Mouse (Mus musculus) urinary bladder, adult 2 months (tissue): ENCODE measurements around the gene Tpm4. TPM values are rescaled to one million over a fixed set of nuclear protein-coding genes. Genes with fewer than 3 reads are reported as not detected.
A peak's percentile ranks its signal among the peaks of the same experiment; 100 is the strongest.
"Not testable (repeated sequence)": the region's sequence is repeated elsewhere in the genome, so short reads cannot be mapped to it uniquely, and the experiment has no call there.

Experiments used
- DNase-seq: peaks from one replicate; pipeline ENCODE4 v3.0.0; 2022; ENCODE audit warnings: low spot score
- polyA plus RNA-seq: library from polyadenylated mRNA; depleted of rRNA; stranded (reverse); fragments of >200 nt; gene quantifications from 2 replicates; pipeline ENCODE4 v1.2.3, GENCODE M21; 2012; rRNA removed

The Tpm4 gene
- 200 and 234 TPM in 2 replicates for polyA plus RNA-seq

DNA sequence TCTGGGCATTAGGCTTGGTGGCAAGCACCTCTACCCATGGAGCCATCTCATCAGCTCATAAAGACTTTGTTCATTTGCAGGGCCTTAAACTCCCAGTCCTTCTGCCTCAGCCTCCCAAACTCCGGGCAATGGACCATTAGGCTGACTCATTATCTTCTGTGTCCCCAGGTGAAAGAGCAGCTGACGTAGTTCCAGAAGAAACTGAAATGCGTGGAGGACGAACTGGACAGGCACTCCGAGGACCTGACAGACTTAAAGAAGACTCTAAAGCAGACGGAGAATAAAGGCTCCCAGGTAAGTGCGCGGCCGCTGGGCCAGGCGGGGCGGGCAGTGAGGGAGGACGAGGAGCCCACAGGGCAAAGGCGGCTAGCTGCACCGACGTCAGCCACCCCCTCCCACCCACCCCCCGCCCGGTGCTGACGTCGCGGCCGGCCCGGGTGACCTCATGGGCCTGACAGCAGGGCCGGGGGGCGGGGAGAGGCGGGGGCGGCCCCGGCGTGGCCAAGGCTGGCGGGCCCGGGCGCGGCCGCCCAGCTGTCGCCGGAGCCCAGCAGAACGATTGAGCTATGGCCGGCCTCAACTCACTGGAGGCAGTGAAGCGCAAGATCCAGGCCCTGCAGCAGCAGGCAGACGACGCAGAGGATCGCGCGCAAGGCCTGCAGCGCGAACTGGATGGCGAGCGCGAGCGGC, at the start of gene Tpm4:
Tpm4 (plus strand) TSS at position 220 of the 690 bp plus-strand sequence.
- DNase-seq, result peak; percentile 66

DNA sequence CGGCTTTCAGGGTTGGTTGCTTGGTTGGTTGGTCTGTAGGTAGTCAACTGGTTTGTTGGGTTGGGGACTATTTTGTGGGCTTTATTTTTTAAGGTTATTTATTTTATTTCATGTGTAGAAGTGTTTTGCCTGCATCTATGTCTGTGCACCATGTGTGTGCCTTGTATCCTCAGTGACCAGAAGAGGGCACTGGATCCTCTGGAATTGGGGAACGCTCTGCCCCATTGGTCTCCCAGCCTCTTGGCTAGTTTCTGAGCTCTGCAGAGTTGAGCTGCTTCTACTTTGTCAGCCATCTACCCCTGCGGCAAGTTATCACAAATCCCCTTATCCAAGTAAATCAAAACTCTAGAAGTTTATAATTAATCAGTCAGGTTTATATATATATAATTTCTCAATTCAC, 47.2 kb upstream of the Tpm4 start:
- not testable (repeated sequence) for DNase-seq

DNA sequence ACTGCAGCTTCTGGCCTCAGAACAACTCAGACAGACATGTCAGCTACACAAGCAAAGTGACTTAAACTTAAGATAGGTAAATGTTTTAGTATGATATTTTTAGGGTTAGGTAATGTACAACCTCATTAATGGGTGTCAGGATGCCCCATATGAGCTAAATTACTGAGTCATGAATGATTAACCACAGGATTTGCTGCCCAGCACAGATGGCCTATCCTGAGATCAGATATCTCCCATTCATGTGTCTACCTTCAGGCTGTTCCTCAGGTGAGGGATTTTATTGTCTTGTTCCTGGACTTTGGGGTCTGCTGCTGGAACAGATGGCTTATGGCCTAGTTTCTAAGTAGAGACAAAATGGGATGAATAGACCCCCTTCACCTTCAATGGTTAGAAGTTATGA, 38.1 kb upstream of the Tpm4 start:
- not testable (repeated sequence) for DNase-seq

DNA sequence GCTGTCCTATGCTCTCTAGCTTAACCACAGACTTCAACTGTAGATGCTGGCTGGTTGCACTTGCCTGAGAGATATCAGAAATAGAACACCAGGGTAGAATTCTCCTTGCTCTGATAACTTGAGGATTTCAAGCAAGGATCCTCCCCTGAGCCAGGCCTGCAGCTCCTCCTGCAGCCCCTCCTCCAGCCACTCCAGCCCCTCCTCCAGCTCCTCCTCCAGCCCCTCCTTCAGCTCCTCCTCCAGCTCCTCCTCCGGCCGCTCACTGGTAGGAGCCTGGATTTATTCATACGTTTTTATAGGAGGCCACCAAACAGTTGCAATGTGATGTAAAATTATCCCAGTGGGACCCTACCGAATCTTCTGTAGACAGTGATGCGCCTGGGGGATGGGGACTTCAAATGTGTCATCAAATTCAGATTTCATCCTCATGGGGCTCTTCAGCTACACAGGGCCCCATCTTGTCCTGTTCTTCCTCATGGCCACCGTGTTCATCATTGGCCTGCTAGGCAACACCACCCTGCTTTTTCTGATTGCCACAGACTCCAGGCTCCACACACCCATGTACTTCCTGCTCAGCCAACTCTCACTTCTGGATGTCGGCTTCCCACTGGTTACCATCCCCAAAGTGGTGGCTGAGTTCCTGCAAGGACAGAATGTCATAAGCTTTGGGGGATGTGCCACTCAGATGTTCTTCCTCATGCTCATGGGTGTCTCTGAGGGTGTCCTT, 35.2 kb upstream of the Tpm4 start:
- DNase-seq, result not testable (repeated sequence)

DNA sequence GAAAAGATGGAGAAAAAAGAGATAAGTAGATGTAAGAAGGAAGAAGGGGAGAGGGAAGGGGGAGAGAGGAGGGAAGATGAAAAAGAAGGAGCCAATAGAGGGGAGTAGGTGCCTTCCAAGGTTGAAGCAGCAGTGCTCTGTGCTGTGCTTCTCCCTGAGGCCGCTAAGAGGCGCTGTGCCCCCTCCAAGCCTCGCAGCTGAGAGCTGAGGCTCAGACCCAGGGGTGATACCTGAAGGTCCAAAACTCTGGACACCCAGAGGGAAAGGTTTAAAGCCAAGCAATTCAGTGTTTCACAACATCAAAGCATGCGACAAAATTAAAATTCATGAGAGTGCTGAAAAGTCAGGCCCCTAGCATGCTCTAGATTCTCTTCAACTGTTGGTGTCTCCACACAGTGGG, 29.6 kb upstream of the Tpm4 start:
- no peak for DNase-seq

DNA sequence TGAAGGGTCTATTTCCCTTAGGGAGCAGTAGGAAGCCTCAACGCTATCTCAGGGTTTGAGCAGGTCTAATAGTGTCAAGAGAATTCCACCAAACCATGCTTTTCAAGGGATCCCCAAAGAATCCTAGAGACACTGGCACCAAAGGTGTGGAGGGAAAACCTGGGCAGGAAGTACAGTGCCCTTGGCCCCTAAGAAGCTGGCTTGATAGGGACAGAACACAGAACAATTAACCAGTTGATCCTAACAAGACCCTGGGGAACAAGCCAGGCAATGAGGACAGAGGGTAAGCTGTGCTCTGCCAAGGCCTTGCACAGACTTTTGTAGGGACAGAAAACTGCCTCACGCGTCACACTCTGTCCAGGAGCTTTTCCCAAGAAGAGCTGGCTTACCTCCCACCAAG, 28.0 kb upstream of the Tpm4 start, which contains the start of gene Olfr374:
Olfr374 (plus strand) TSS at position 301 of the 400 bp plus-strand sequence.
- DNase-seq, result no peak

DNA sequence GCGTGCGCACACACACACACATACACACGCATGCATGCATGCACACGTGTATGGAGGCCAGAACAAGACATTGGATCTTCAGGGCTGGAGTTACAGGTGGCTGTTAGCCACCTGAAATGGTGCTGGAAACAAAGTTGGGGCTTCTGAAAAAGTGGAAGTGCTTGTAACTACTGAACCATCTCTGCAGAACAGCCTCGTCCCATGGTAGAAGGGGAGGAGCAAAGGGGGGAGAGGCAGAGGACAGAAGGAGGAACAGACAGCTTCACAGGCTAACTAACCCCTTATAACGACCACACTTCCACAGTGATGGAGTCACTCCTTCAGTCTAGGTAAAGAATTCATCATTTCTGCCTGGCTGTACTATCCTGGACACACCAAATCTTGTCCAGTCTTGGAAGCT, 23.9 kb upstream of the Tpm4 start:
- no peak for DNase-seq

DNA sequence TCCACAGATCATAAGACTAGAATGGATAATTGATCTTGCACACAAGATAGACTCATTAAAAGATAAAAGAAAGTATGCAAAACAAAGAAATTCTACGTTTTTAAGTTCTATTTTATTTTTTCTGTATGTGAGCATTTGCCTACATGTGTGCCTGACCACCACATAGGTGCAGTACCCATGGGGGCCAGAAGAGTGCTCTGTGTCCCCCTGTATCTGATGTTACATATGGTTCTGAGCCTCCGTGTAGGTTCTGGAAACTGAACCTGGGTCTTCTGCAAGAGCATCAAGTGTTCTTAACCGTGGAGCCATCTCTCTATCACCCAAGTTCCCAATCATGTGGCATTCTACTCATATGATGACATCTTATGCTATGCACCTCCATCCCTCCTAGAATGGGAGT, 22.3 kb upstream of the Tpm4 start:
- DNase-seq, result no peak

DNA sequence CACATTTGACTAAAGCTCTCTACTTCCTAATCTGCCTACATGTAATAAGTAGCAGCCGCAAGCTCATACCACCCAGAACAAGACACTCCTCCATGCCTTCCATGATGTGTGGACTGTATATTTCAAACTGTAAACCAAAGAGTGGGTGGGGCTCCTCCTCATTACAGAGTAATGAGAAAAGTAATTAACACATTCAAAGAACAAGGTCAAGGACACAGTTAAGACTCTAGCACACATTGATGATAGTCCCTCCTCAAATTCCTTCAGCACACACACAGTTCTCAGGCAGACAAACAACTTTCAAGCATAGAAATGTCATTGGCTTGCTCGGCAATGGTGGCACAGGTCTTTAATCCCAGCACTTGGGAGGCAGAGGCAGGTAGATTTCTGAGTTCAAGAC, 19.6 kb upstream of the Tpm4 start:
- no peak for DNase-seq

DNA sequence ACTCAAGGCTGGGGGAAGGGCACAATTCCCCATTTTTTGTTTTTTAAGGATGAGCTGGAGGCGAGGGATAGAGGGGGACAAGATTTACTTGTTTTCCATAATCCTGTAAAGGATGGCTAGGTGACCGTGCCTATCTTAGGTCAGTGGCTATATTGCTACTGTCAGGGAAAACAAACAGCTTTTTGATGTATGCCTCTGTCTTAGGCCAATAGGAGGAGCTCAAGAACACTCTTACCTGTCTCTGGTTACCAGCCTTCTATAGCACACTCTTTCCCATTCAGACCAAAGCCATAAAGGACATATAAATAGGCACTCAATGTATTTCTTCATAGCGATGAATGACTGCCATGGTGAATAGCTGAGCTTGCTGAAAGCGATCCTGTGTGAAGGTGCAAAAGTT, 16.2 kb upstream of the Tpm4 start:
- DNase-seq, result no peak

DNA sequence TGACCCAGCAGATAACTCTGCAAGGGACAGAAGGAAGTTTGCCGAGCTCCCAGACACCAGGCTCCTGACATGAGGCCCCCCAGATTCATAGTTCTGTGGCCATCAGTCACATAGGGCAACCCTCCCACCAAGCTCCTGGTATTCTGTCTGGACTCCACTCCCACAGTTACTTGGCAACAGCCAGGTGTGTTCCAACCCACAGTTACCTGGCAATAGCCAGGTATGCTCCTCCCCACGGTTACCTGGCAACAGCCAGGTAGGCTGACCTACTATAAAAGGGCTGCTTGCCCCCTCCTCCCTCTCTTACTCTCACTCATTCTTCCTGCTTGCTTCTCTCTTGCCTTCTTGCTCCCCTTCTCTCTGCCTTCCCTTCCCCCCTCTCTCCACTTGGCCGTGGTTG, 13.3 kb upstream of the Tpm4 start:
- not testable (repeated sequence) for DNase-seq

DNA sequence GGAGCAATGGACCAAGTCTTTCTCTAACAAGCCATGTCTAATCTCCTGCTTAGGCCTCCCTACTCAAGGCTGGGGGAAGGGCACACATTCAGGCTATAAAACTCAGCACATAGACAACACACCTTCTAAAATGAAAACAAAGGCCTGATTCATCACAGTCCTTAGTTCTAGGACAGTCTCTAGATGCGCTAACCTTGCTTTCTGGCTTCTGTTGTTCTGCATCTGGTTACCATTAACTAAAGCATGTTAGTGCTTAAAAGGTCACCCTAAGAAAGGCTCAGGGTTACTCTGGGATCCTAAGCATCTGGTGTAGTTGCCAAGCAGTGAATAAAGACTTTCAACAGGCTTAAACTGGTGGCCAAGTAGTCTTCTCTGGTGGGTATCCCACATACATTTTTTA, 12.8 kb upstream of the Tpm4 start:
- no peak for DNase-seq

DNA sequence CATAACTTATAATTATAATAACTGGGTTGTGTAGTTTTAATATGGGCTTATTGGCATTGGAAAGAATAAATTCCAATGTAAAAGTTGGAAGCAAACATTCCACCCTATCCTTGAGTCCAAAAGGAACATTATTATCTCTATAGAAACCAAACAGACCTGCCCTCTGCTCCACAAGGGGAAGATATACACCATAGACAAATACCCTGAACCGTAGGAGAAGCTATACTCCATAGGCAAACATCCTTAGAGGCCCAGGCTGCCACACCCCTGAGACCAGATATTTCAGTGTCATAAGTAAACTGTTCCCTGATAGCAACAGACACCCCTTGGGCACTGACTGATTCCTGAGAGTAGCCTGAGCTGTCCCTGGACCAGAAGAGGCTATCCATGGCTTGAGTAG, 6.9 kb upstream of the Tpm4 start:
- no peak for DNase-seq

DNA sequence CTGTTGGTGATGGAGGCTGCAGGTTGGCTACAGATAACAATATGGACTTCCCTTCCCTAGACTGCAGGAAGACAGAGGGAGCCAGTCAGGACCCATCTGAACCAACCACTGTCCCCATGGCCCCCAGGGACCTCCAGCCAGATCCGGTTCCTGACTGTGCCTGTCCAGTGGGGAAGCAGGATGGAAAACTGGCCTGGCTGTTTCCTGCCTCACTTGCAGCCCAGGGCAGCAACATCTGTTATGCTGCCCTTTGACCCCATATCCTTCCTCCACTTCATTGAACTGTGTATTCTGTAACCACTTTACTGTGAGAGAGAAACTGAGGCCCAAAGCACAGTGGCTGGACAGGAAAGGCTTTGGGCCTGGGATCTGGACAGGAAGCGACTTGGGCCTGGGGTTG, 3.5 kb upstream of the Tpm4 start:
- no peak for DNase-seq

DNA sequence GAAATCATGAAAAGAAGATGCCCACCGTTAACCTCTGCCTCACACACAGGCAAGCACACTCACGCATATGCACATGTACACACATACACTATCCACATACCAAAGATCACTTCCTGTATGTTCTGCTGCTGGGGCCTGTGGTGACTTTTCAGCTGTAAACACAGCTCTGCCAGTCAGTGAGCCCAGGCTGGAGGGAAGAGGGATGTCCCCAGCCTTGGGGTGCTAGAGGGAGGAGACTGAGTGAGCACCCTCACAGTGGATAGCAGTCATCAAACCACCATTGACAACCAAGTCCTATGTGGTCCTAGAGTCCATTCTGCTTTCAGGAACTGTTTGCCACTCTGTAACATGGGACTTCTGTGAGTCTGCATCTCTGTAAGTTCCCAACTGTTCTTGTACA, 2.9 kb upstream of the Tpm4 start:
- no peak for DNase-seq

DNA sequence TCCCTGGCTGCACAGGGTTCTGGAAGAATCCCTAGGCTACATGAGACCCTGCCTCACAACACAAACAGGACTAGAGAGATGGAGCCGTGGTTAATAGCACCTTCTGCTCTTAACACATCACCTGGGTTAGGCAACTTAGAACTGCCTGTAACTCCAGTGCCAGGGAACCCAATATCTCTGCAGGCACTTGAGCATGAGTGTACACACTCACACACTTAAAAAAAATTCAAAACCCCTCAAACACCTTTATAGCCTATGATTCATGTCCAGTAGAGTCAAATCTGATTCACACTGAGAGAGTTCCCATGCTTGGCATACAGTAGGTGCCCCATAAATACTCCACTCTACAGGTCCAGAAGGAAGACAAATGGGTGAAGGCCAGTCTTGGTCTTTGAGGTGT, 2.4 kb upstream of the Tpm4 start:
- no peak for DNase-seq

DNA sequence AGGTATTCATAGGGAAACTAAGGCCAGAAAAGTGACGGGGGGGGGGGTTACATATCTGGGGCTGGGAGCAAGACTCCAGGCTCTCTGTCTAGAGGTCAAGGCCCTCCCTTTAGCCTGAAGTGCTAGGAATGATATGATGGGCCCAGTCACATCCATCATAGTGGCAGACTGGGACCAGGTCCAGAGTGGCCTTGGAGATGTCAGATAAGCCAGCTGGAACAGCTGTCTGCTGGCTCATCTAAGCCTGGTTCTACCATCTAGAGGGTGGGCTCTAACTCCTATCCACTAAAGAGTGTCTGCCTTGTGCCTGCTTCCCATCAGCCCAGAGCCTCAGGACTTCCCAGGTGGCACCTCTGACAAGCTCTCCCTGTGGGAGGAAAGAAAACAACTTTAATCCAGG, 1.9 kb upstream of the Tpm4 start:
- no peak for DNase-seq

DNA sequence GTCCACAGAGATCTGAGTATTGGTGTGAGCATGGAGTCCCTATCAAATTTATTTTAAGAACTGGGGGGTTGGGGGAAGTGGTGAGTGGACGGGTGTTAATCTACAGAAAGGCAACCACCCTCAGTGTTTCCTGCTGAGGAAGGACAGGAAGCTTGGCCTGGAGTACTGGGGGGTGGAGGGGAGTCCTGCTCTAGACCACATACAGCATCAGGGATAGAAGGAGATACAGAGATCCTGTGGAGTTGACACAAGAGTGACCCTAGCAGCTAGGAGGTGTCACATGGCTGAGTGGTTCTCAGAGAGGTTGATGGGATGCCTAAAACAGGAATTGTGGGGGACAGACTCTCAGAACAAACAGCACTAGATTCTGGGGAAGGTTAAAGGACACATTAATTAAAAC, 1.3 kb upstream of the Tpm4 start:
- no peak for DNase-seq

DNA sequence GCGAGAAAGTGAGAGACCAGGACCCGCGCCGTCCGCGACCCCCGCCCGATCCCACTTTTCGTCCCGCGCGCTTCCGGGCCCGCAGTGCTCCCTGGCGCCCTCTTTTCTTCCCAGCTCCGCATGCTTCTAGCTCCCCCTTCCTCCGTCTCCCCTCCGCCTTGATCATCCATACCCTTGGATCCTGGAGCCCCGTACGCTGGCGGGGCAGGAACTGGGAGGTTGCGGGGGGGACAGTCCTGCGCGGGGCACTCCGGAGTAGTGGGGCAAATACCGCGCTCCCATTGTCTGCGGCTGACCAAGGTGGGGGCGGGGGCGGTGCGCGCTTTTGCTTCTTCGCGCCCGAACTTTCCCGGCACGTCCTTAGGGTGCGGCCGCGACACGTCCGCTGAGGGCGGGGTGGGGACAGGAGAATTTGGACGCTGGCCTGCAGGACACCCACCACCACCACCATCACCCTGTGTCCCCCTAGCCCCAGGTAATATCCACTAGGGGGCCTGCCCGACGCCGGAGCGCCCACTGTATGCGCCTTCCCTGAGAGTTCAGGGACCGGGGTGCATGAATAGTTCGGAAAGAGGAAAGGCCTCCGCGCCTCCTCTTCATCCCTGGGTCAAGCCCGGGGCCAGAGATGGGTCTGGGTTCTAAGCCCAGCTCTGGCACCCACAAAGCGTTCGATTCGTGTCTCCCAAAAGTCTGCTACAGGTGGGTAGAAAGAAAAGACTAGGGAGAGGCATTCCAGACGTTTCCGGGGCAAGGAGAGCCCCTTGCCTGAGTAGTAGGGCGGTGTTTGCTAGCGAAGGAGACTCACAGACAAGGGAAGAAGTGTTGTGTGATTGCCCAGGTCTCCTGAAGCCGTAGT, 899 bp downstream of the Tpm4 start:
- peak; percentile 42 for DNase-seq

DNA sequence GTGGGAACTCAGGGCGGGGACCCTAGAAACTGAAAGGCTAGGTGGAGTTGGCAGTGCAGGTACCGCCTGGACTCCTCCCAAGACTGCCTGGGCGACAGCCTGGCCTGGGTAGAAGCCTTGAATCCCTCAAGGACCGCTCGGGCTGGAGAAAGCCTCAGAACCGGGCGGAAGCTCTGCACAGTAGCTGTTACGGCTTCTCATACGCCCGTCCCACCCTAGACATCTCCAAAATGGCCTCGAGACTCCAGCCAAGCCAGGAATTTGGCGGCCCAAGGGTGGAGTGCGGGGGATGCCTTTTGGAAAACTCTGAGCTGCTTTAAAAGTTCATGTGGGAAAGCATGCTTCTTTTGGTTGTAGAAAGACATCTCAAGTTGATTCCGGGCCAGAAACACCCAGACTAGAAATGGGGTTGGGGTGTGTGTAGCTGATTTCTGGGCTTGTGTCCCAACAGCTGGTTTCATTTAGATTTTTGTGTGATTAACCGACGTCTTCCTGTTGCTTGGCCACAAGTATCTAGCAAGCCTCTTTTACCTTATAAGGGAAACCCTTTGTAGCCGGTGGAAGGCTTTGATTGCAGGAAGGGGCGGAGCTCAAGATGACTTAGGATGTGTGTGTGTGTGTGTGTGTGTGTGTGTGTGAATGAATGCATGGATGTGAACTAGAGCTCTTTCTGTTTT, 1.7 kb downstream of the Tpm4 start:
- peak; percentile 51 for DNase-seq

DNA sequence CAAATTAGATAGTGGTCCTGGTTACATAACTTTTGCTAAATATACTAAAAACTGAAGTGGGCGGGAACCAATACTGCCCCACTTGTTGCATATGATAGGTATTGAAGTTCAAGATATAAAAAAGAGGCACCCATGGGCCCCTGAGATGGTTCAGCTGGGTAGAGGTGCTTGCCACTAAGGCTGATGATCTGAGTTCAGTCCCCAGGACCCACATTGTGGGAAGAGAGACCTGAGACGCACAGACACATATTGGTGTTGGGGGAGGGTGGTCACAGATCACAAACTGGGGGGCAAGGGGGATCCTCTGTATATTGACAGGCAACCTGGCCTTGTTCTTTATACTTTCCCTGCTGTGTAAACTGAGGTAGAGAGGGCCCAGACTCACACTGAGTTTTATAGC, 2.7 kb downstream of the Tpm4 start:
- no peak for DNase-seq

DNA sequence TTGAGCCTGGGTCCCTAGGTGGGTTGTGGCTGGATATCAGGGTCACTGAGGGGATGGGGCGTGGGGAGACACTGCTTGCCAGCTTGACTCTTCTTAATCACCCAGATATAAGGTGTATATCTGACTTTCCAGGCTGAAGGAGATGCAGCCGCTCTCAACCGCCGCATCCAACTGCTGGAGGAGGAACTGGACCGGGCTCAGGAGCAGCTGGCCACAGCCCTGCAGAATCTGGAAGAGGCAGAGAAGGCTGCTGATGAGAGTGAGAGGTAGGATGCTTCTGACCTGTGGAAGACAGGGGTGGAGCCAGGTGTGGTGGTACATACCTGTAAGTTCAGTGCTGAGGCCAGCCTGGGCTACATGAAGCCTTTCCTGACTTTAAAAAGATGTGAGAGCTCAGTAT, 3.7 kb downstream of the Tpm4 start:
- DNase-seq, result no peak
